Mouse (Mus musculus): ENCODE measurements around the gene Mrps35. TPM values are rescaled to one million over a fixed set of nuclear protein-coding genes. Genes with fewer than 3 reads are reported as not detected.
A peak's percentile ranks its signal among the peaks of the same experiment; 100 is the strongest.

Mrps35 gene
- polyA plus RNA-seq, 1 experiment from 2014 or later = 69.9 TPM

DNA sequence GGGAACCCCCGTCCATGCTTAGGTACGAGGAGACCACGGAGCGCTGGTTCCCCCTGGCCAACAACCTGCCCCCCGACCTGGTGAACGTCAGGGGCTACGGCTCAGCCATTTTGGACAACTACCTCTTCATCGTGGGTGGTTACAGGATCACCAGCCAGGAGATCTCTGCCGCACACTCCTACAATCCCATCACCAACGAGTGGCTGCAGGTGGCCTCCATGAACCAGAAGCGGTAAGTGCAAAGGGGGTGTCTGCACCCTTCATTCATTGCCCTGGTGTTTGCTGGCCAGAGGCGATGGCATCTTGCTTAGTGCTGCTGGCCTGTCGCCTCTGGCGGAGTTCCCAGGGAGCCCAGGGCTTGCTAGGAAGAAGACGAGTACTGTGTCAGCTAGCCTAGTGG, 49.6 kb downstream of the Mrps35 start:
- ATAC-seq (ENCODE audit: low FRiP score) = peak; percentile 3; the same call in 1 of the 2 replicates
- Histone ChIP-seq H3K4me2 (replicated peaks) (peak overlapping the region; percentile 97), H3K9me3 (replicated peaks) (no peaks in the 10 kb centered on the region), H3K36me3 (0 out of 2 replicates have a peak, but pooled peaks cover 4% of the 10 kb centered on the region), H3K27ac (peak overlapping the region; percentile 91), H3K4me3 (peak overlapping the region; percentile 60), H3K4me1 (peaks cover 26% of the 10 kb centered on the region), H3K9ac (peak overlapping the region; percentile 83), H3K27me3 (no peaks in the 10 kb centered on the region)
- 2% methylated on average over 15 of the region's 15 CpGs for WGBS

GRCm38 (mm10) chr6:147094771-147095170, 52.2 kb downstream of the Mrps35 start:
- 79% methylated on average over 7 of the region's 7 CpGs for WGBS
- no peaks in the 10 kb centered on the region for H3K9me3 ChIP-seq (replicated peaks)
- peaks cover 29% of the 10 kb centered on the region for H3K4me1 ChIP-seq
- no peak overlapping the region for H3K4me3 ChIP-seq
- 0 out of 2 replicates have a peak, but pooled peaks cover 4% of the 10 kb centered on the region for H3K36me3 ChIP-seq
- H3K9ac ChIP-seq = no peak overlapping the region
- no peaks in the 10 kb centered on the region for H3K27me3 ChIP-seq
- no peak for ATAC-seq (ENCODE audit: low FRiP score)
- H3K27ac ChIP-seq = no peak overlapping the region
- no peak overlapping the region for H3K4me2 ChIP-seq (replicated peaks)

DNA sequence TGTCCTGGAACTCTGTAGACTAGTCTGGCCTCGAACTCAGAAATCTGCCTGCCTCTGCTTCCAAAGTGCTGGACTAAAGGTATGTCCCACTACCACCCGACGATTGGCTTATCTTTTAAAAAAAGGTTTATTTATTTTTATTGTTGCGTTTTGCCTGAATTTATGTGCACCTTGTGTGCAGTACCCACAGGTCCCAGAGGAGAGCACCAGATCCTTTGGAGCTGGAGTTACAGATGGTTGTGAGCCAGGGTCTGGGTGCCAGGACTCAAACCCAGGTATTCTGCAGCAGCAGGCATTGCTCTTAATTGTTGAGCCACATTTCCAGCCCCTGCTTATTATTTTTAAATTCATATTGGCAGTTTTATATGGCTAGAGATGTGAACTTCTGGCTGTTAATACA, 53.5 kb downstream of the Mrps35 start:
- WGBS = 98% methylated on average over 4 of the region's 4 CpGs
- no peak overlapping the region for H3K27ac ChIP-seq
- H3K9me3 ChIP-seq (replicated peaks) = no peaks in the 10 kb centered on the region
- H3K4me1 ChIP-seq = peaks cover 26% of the 10 kb centered on the region
- H3K4me2 ChIP-seq (replicated peaks) = no peak overlapping the region
- ATAC-seq (ENCODE audit: low FRiP score) = no peak
- no peak overlapping the region for H3K9ac ChIP-seq
- 0 out of 2 replicates have a peak, but pooled peaks cover 4% of the 10 kb centered on the region for H3K36me3 ChIP-seq
- no peaks in the 10 kb centered on the region for H3K27me3 ChIP-seq
- no peak overlapping the region for H3K4me3 ChIP-seq

DNA sequence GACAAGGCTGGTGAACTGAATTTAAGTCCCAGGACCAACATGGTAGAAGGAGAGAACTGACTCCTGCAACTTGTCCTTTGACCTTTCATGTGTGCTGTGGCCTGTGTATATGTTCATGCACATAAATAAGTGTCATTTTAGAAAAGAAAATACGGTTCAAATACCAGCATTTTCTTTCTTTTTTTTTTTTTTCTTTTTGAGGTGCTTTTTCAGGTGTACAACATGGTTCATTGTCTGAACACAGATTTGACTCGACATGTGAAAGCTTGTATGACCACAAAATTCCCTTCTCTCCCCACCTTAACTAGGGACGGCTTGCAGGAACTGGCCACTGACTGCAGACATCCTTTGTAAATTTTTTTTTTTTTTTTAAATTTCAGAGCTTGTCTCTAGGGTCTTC, 54.4 kb downstream of the Mrps35 start:
- Histone ChIP-seq H3K27me3 (no peaks in the 10 kb centered on the region), H3K9ac (no peak overlapping the region), H3K4me3 (no peak overlapping the region), H3K27ac (no peak overlapping the region), H3K4me2 (replicated peaks) (no peak overlapping the region), H3K36me3 (0 out of 2 replicates have a peak, but pooled peaks cover 5% of the 10 kb centered on the region), H3K4me1 (peaks cover 26% of the 10 kb centered on the region), H3K9me3 (replicated peaks) (no peaks in the 10 kb centered on the region)
- WGBS = 79% methylated on average over 3 of the region's 3 CpGs
- no peak for ATAC-seq (ENCODE audit: low FRiP score)

- no peak for ATAC-seq (ENCODE audit: low FRiP score)
- H3K4me1 ChIP-seq = peaks cover 22% of the 10 kb centered on the region
- H3K4me2 ChIP-seq (replicated peaks) = no peak overlapping the region
- no peaks in the 10 kb centered on the region for H3K9me3 ChIP-seq (replicated peaks)
- H3K27me3 ChIP-seq = no peaks in the 10 kb centered on the region
- WGBS = 47% methylated on average over 8 of the region's 8 CpGs
- peaks cover 10% of the 10 kb centered on the region; the same call in 1 of the 2 replicates for H3K36me3 ChIP-seq
- H3K27ac ChIP-seq = no peak overlapping the region
- H3K9ac ChIP-seq = no peak overlapping the region
- H3K4me3 ChIP-seq = no peak overlapping the region
Observed at GRCm38 (mm10) chr6:147097346-147097929, 54.9 kb downstream of the Mrps35 start.

- H3K27me3 ChIP-seq = no peaks in the 10 kb centered on the region
- no peak overlapping the region for H3K4me3 ChIP-seq
- H3K9ac ChIP-seq = no peak overlapping the region
- WGBS = 79% methylated on average over 19 of the region's 19 CpGs
- H3K9me3 ChIP-seq (replicated peaks) = no peaks in the 10 kb centered on the region
- H3K4me1 ChIP-seq = peaks cover 6% of the 10 kb centered on the region
- H3K36me3 ChIP-seq = peaks cover 19% of the 10 kb centered on the region; the same call in 1 of the 2 replicates
- no peak for ATAC-seq (ENCODE audit: low FRiP score)
- H3K4me2 ChIP-seq (replicated peaks) = no peak overlapping the region
- no peak overlapping the region for H3K27ac ChIP-seq
Observed at GRCm38 (mm10) chr6:147099458-147100277, 57.1 kb downstream of the Mrps35 start.

GRCm38 (mm10) chr6:147102293-147102692, 59.7 kb downstream of the Mrps35 start:
- Histone ChIP-seq H3K9ac (no peak overlapping the region), H3K4me3 (no peak overlapping the region), H3K4me1 (peaks cover 3% of the 10 kb centered on the region; the same call in 1 of the 2 replicates), H3K27ac (no peak overlapping the region), H3K9me3 (replicated peaks) (no peaks in the 10 kb centered on the region), H3K36me3 (peaks cover 26% of the 10 kb centered on the region), H3K27me3 (no peaks in the 10 kb centered on the region), H3K4me2 (replicated peaks) (no peak overlapping the region)
- ATAC-seq (ENCODE audit: low FRiP score) = no peak
- 88% methylated on average over 3 of the region's 3 CpGs for WGBS

- Histone ChIP-seq H3K27me3 (no peaks in the 10 kb centered on the region), H3K4me3 (no peak overlapping the region), H3K4me1 (no peaks in the 10 kb centered on the region), H3K9me3 (replicated peaks) (no peaks in the 10 kb centered on the region), H3K9ac (no peak overlapping the region), H3K36me3 (peaks cover 47% of the 10 kb centered on the region), H3K27ac (no peak overlapping the region), H3K4me2 (replicated peaks) (no peak overlapping the region)
- 96% methylated on average over 1 of the region's 1 CpGs for WGBS
- ATAC-seq (ENCODE audit: low FRiP score) = no peak
Observed at GRCm38 (mm10) chr6:147105529-147105928, 63.0 kb downstream of the Mrps35 start.

GRCm38 (mm10) chr6:147106716-147107115, 64.2 kb downstream of the Mrps35 start:
- H3K36me3 ChIP-seq = peaks cover 51% of the 10 kb centered on the region
- 98% methylated on average over 6 of the region's 6 CpGs for WGBS
- ATAC-seq (ENCODE audit: low FRiP score) = no peak

DNA sequence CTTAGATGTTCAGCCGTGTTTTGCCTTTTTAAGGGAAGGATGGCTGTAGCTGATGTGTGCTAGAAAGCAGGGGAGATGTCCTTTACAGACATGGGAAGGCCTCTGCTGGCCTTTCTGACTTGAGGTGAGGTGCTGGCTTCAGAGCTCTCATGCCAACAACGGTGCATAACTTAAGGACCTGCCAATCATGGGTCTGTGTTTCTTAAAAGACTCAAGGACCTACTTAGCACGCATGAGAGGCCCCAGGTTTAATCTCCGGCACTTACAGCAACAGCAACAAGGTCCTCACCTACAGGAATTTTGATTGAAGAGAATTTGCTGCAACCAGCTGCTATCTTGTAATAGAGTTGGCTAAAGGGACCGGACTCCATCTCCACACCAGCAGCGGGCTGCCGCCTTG, 66.7 kb downstream of the Mrps35 start:
- no peak for ATAC-seq (ENCODE audit: low FRiP score)
- no peak overlapping the region for H3K27ac ChIP-seq
- peaks cover 46% of the 10 kb centered on the region for H3K36me3 ChIP-seq
- H3K4me2 ChIP-seq (replicated peaks) = no peak overlapping the region
- H3K9me3 ChIP-seq (replicated peaks) = no peaks in the 10 kb centered on the region
- no peaks in the 10 kb centered on the region for H3K4me1 ChIP-seq
- H3K4me3 ChIP-seq = no peak overlapping the region
- H3K9ac ChIP-seq = no peak overlapping the region
- no peaks in the 10 kb centered on the region for H3K27me3 ChIP-seq
- WGBS = 86% methylated on average over 7 of the region's 7 CpGs

More at GRCm38 (mm10) chr6:147106716-147107115, 64.2 kb downstream of the Mrps35 start:
- no peak overlapping the region for H3K9ac ChIP-seq
- H3K27ac ChIP-seq = no peak overlapping the region
- H3K4me2 ChIP-seq (replicated peaks) = no peak overlapping the region
- H3K4me3 ChIP-seq = no peak overlapping the region
- no peaks in the 10 kb centered on the region for H3K9me3 ChIP-seq (replicated peaks)
- H3K27me3 ChIP-seq = no peaks in the 10 kb centered on the region
- no peaks in the 10 kb centered on the region for H3K4me1 ChIP-seq

DNA sequence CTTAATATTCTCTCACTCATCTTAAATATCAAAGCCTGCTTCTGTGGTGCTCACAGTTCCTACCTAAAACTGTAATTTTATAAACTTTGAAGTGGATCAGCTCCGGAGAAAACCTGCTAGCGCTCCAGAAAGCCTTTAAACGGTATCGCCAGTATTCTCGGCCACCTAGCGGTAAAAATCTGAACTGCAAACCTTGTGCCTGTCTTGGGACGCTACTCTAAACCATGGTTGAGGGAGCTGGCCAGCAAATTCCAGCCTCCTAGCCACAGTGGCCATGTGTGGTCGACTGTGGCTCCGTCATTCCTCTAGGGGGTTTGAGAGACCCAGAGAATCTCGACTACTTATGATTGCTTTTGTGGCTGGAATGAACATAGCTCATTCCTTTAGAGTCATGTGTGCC, 74.0 kb downstream of the Mrps35 start:
- Histone ChIP-seq H3K9me3 (replicated peaks) (no peaks in the 10 kb centered on the region), H3K9ac (no peak overlapping the region), H3K4me2 (replicated peaks) (no peak overlapping the region), H3K36me3 (peaks cover 8% of the 10 kb centered on the region), H3K4me3 (no peak overlapping the region), H3K27ac (no peak overlapping the region), H3K27me3 (no peaks in the 10 kb centered on the region), H3K4me1 (no peaks in the 10 kb centered on the region)
- WGBS = 7% methylated on average over 10 of the region's 10 CpGs
- ATAC-seq (ENCODE audit: low FRiP score) = no peak

GRCm38 (mm10) chr6:147117764-147118163, 75.2 kb downstream of the Mrps35 start:
- Histone ChIP-seq H3K4me1 (no peaks in the 10 kb centered on the region), H3K4me2 (replicated peaks) (no peak overlapping the region), H3K27me3 (no peaks in the 10 kb centered on the region), H3K27ac (no peak overlapping the region), H3K9ac (no peak overlapping the region), H3K36me3 (peaks cover 2% of the 10 kb centered on the region; the same call in 1 of the 2 replicates), H3K9me3 (replicated peaks) (no peaks in the 10 kb centered on the region), H3K4me3 (no peak overlapping the region)
- ATAC-seq (ENCODE audit: low FRiP score) = no peak
- 97% methylated on average over 7 of the region's 7 CpGs for WGBS
